Mouse (Mus musculus) cerebellum, adult 2 months (tissue): ENCODE data around the gene Tnfrsf11a. TPM values are rescaled to one million over a fixed set of nuclear protein-coding genes. Genes with fewer than 3 reads are reported as not detected.

Source experiments
- DNase-seq, 2 experiments: peaks; one replicate each; pipeline ENCODE4 v3.0.0; 2021
- H3K27ac ChIP-seq: fragments of 200-500 bp; 2 replicates; pipeline ENCODE4 v1.5.1; 2012; ENCODE audit warnings: low read length, control low read depth, inconsistent platforms; ENCODE audit not compliant: insufficient read depth
- H3K27me3 ChIP-seq: fragments of 200-500 bp; 2 replicates; pipeline ENCODE4 v1.6.1; 2012; ENCODE audit warnings: inconsistent platforms, mild to moderate bottlenecking, low read length, moderate library complexity; ENCODE audit not compliant: control insufficient read depth, insufficient read depth
- H3K4me1 ChIP-seq: fragments of 200-500 bp; 2 replicates; pipeline ENCODE4 v1.6.1; 2011; ENCODE audit warnings: low read length; ENCODE audit not compliant: control insufficient read depth, insufficient read depth
- H3K4me3 ChIP-seq: fragments of 200-500 bp; replicated peaks from 2 replicates; pipeline ENCODE3; 2011; ENCODE audit warnings: mild to moderate bottlenecking, low read depth, low read length, control low read depth; ENCODE audit not compliant: insufficient read depth
- CTCF ChIP-seq: fragments of 200-500 bp; IDR thresholded peaks from 2 replicates; pipeline ENCODE4 v1.5.1; 2011; ENCODE audit warnings: low read depth, mild to moderate bottlenecking, control low read depth, low read length, moderate library complexity, borderline replicate concordance; ENCODE audit not compliant: insufficient read depth
- POLR2A ChIP-seq: fragments of 200-500 bp; IDR thresholded peaks from 2 replicates; pipeline ENCODE4 v1.6.1; 2011; ENCODE audit warnings: low read length, control low read depth, borderline replicate concordance; ENCODE audit not compliant: insufficient read depth
- WGBS: fragments of 180-500 bp; shearing (Covaris S2); methylation state at CpG from one replicate; pipeline ENCODE4 v1.1.7; 2018; 5-methylcytosine and 5-hydroxymethylcytosine counted together
- polyA plus RNA-seq: library from polyadenylated mRNA; depleted of rRNA; stranded (reverse); fragments of >200 nt; gene quantifications from 2 replicates; pipeline ENCODE4 v1.2.3, GENCODE M21; 2012

The Tnfrsf11a gene
- polyA plus RNA-seq, 1 experiment, result 1.6 TPM

- no peaks in the 10 kb centered on the region for H3K4me1 ChIP-seq
- no peak for DNase-seq
- no peak overlapping the region for H3K4me3 ChIP-seq
- no peaks in the 10 kb centered on the region for H3K27me3 ChIP-seq
- TF ChIP-seq CTCF (no peak), POLR2A (no peak)
- WGBS, result 91% methylated on average over 11 of the region's 11 CpGs
- no peak overlapping the region for H3K27ac ChIP-seq
These were observed 97.9 kb downstream of the Tnfrsf11a start for GRCm38 (mm10) chr1:105878416-105878815.

- Histone ChIP-seq H3K27me3 (no peaks in the 10 kb centered on the region), H3K4me1 (no peaks in the 10 kb centered on the region), H3K27ac (no peak overlapping the region), H3K4me3 (no peak overlapping the region)
- 26% methylated on average over 25 of the region's 25 CpGs for WGBS
- DNase-seq, result no peak
- TF ChIP-seq POLR2A (no peak), CTCF (0 out of 2 replicates have a peak, but pooled peaks have one; percentile 9)
These were observed 100.2 kb downstream of the Tnfrsf11a start for GRCm38 (mm10) chr1:105880555-105881304.

- Histone ChIP-seq H3K4me1 (no peaks in the 10 kb centered on the region), H3K27ac (no peak overlapping the region), H3K27me3 (no peaks in the 10 kb centered on the region), H3K4me3 (no peak overlapping the region)
- no peak for DNase-seq
- WGBS, result 88% methylated on average over 7 of the region's 7 CpGs
- TF ChIP-seq POLR2A, result no peak
- no peak for TF ChIP-seq CTCF
These were observed 100.9 kb downstream of the Tnfrsf11a start for GRCm38 (mm10) chr1:105881466-105881865.

GRCm38 (mm10) chr1:105883498-105883897 is 103.0 kb downstream of the Tnfrsf11a start:
- Histone ChIP-seq H3K27ac (no peak overlapping the region), H3K4me1 (no peaks in the 10 kb centered on the region), H3K4me3 (no peak overlapping the region), H3K27me3 (no peaks in the 10 kb centered on the region)
- DNase-seq, result no peak
- TF ChIP-seq POLR2A (no peak), CTCF (no peak)
- WGBS, result 93% methylated on average over 2 of the region's 2 CpGs

- TF ChIP-seq CTCF, result no peak
- no peak for TF ChIP-seq POLR2A
- Histone ChIP-seq H3K4me3 (no peak overlapping the region), H3K27ac (no peak overlapping the region), H3K27me3 (no peaks in the 10 kb centered on the region), H3K4me1 (no peaks in the 10 kb centered on the region)
- WGBS, result 98% methylated on average over 1 of the region's 1 CpGs
- DNase-seq, result no peak
These were observed 104.6 kb downstream of the Tnfrsf11a start for GRCm38 (mm10) chr1:105885101-105885500.

GRCm38 (mm10) chr1:105885575-105885974 is 105.1 kb downstream of the Tnfrsf11a start:
- no peak for DNase-seq
- H3K4me1 ChIP-seq, result no peaks in the 10 kb centered on the region
- 79% methylated on average over 5 of the region's 5 CpGs for WGBS
- TF ChIP-seq CTCF, result no peak
- TF ChIP-seq POLR2A, result no peak
- no peak overlapping the region for H3K27ac ChIP-seq
- H3K27me3 ChIP-seq, result no peaks in the 10 kb centered on the region
- no peak overlapping the region for H3K4me3 ChIP-seq

- TF ChIP-seq POLR2A (no peak), CTCF (no peak)
- no peaks in the 10 kb centered on the region for H3K27me3 ChIP-seq
- H3K27ac ChIP-seq, result no peak overlapping the region
- no peaks in the 10 kb centered on the region for H3K4me1 ChIP-seq
- 50% methylated on average over 5 of the region's 5 CpGs for WGBS
- DNase-seq, result no peak
- H3K4me3 ChIP-seq, result no peak overlapping the region
These were observed 105.8 kb downstream of the Tnfrsf11a start for GRCm38 (mm10) chr1:105886358-105886757.

GRCm38 (mm10) chr1:105891032-105891725 is 110.7 kb downstream of the Tnfrsf11a start:
- Histone ChIP-seq H3K4me1 (peaks cover 9% of the 10 kb centered on the region; the same call in 1 of the 2 replicates), H3K27ac (no peak overlapping the region), H3K27me3 (no peaks in the 10 kb centered on the region), H3K4me3 (no peak overlapping the region)
- peak; percentile 81 to 89 for DNase-seq
- TF ChIP-seq CTCF (peak; percentile 82), POLR2A (no peak)
- WGBS, result 32% methylated on average over 15 of the region's 15 CpGs
